Mouse (Mus musculus): ENCODE measurements around the gene Bnipl. TPM values are rescaled to one million over a fixed set of nuclear protein-coding genes. Genes with fewer than 3 reads are reported as not detected.

Gene Bnipl
- polyA plus RNA-seq, 1 experiment from 2014 or later: 0.22 TPM

DNA sequence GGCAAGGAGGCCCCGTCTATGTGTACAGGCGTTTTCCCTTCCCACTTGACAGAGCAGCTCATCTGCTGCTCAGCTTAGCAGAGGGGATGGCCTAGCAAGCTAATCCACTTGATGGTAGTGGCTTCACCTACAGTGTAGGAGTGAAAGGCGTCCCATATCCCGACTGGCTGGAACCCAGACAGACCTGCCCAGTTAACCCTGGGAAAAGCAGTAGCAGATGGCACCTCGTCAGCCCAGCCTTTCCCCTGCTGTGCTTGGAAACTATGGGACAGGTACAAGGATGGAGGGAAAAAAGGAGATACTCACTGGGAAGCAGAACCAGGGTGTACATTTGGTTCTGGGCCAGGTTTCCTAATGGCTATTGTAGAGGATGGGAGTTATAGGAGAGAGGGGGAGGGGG, 632 bp downstream of the Bnipl start:
- no peaks in the 10 kb centered on the region for H3K9me3 ChIP-seq (replicated peaks; ENCODE audit: control insufficient read depth, low read length)
- no peak overlapping the region for H3K4me2 ChIP-seq (ENCODE audit: low read depth, low read length)
- H3K27me3 ChIP-seq (ENCODE audit: control insufficient read depth, insufficient read depth, low read length): no peaks in the 10 kb centered on the region
- no peak overlapping the region for H3K4me3 ChIP-seq (ENCODE audit: low read length)
- no peak overlapping the region for H3K9ac ChIP-seq (ENCODE audit: low read length)
- no peaks in the 10 kb centered on the region for H3K4me1 ChIP-seq (ENCODE audit: control insufficient read depth, insufficient read depth, low read length)
- 72% methylated on average over 5 of the region's 5 CpGs for WGBS
- H3K36me3 ChIP-seq (ENCODE audit: control insufficient read depth, insufficient read depth): peaks cover 8% of the 10 kb centered on the region; the same call in 1 of the 2 replicates
- no peak overlapping the region for H3K27ac ChIP-seq (ENCODE audit: low read length)
- no peak for ATAC-seq (replicated peaks; ENCODE audit: extremely low read depth, insufficient read depth, low FRiP score)

GRCm38 (mm10) chr3:95247660-95248336, 3.2 kb downstream of the Bnipl start:
- 63% methylated on average over 1 of the region's 1 CpGs for WGBS
- no peaks in the 10 kb centered on the region for H3K27me3 ChIP-seq (ENCODE audit: control insufficient read depth, insufficient read depth, low read length)
- no peak overlapping the region for H3K4me2 ChIP-seq (ENCODE audit: low read depth, low read length)
- no peaks in the 10 kb centered on the region for H3K4me1 ChIP-seq (ENCODE audit: control insufficient read depth, insufficient read depth, low read length)
- no peak overlapping the region for H3K9ac ChIP-seq (ENCODE audit: low read length)
- no peak overlapping the region for H3K4me3 ChIP-seq (ENCODE audit: low read length)
- no peak for ATAC-seq (replicated peaks; ENCODE audit: extremely low read depth, insufficient read depth, low FRiP score)
- H3K9me3 ChIP-seq (replicated peaks; ENCODE audit: control insufficient read depth, low read length): no peaks in the 10 kb centered on the region
- H3K36me3 ChIP-seq (ENCODE audit: control insufficient read depth, insufficient read depth): 0 out of 2 replicates have a peak, but pooled peaks cover 2% of the 10 kb centered on the region
- H3K27ac ChIP-seq (ENCODE audit: low read length): no peak overlapping the region

DNA sequence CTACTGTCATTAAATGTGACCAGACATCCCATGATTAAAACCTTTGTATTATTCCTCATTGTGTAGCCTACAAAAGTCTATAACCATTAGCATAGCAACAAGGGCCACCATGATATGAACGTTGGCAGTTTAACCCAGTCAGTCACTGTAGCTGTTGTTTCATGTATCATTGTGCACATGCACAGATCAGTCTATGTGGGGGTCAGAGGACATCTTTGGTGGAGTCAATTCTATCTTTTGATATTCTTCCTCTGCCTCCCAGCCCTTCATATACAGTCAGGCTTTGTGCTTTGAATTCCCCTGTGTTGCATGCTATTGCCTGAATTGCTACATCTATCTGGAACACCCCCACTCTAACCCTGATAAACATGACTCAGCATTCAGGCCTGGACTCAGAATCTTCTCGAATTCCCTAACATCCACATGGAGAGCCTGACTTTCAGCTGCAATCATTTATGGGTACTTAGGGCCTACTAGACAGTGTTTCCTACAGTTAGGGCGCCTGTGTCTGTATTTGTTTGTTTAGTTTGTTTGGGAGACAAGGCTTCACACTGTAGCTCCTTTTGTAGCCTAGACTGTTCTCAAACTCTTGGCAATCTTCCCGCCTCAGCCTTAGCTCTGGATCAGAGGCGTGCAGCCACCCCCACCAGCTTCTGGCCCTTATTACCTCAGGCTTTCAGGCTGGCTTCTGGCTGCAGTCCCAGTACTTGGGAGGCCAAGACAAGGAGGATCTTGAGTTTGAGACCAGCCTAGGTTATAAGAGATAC, 4.3 kb downstream of the Bnipl start:
- no peak overlapping the region for H3K4me2 ChIP-seq (ENCODE audit: low read depth, low read length)
- H3K9ac ChIP-seq (ENCODE audit: low read length): no peak overlapping the region
- no peak for ATAC-seq (replicated peaks; ENCODE audit: extremely low read depth, insufficient read depth, low FRiP score)
- H3K4me1 ChIP-seq (ENCODE audit: control insufficient read depth, insufficient read depth, low read length): no peaks in the 10 kb centered on the region
- H3K9me3 ChIP-seq (replicated peaks; ENCODE audit: control insufficient read depth, low read length): no peaks in the 10 kb centered on the region
- 67% methylated on average over 5 of the region's 5 CpGs for WGBS
- no peak overlapping the region for H3K27ac ChIP-seq (ENCODE audit: low read length)
- 0 out of 2 replicates have a peak, but pooled peaks cover 2% of the 10 kb centered on the region for H3K36me3 ChIP-seq (ENCODE audit: control insufficient read depth, insufficient read depth)
- H3K27me3 ChIP-seq (ENCODE audit: control insufficient read depth, insufficient read depth, low read length): no peaks in the 10 kb centered on the region
- no peak overlapping the region for H3K4me3 ChIP-seq (ENCODE audit: low read length)

DNA sequence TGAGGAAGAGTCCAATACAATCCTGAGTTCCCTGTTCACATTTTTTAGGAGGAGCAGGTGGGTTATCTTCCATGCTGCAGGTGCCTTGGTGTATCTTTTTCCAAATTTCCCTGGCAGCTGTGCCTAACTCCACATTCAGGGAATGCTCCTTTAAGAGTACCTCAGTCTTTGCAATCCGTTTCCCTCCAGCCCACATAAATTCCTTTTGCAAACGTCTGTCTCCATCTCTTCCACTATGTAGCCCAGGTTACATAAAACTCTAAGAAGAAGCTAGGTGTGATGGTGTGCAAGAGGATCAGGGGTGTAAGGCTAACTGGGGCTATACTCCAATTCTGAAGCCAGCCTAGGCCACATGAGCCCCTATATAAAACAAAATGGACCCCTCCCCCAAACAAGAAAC, 7.9 kb downstream of the Bnipl start:
- Histone ChIP-seq H3K36me3 (ENCODE audit: control insufficient read depth, insufficient read depth) (0 out of 2 replicates have a peak, but pooled peaks cover 6% of the 10 kb centered on the region), H3K27ac (ENCODE audit: low read length) (no peak overlapping the region), H3K27me3 (ENCODE audit: control insufficient read depth, insufficient read depth, low read length) (no peaks in the 10 kb centered on the region), H3K4me2 (ENCODE audit: low read depth, low read length) (no peak overlapping the region), H3K9ac (ENCODE audit: low read length) (no peak overlapping the region), H3K9me3 (replicated peaks; ENCODE audit: control insufficient read depth, low read length) (no peaks in the 10 kb centered on the region), H3K4me1 (ENCODE audit: control insufficient read depth, insufficient read depth, low read length) (0 out of 2 replicates have a peak, but pooled peaks cover 2% of the 10 kb centered on the region), H3K4me3 (ENCODE audit: low read length) (no peak overlapping the region)
- ATAC-seq (replicated peaks; ENCODE audit: extremely low read depth, insufficient read depth, low FRiP score): no peak
- WGBS: 60% methylated on average over 2 of the region's 2 CpGs

DNA sequence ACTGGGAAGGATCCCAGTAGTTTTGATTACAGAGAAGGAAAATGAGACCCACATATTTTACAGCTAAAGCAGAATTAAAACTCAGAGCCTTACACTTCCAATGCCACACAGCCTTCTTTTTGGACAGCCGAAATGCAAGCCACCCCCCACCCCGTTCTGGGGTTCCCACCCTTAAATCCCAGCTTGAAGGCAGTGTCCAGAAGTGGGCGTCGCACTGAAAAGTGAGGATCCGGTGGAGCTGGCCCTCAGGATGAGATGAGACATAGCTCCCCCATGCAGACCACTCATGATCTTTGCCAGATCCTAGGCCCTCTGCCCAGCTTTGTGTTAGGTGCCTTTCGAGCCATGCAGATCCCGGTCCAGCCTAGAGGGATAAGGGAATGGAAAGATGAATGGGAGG, 9.5 kb downstream of the Bnipl start, which contains the start of gene Gm128:
Gene Gm128, minus strand, starts transcription at position 101 of the 400 bp plus-strand sequence.
- Histone ChIP-seq H3K27ac (ENCODE audit: low read length) (no peak within 1 kb of the TSS), H3K9me3 (replicated peaks; ENCODE audit: control insufficient read depth, low read length) (no peaks in the 10 kb centered on the region)
- no peak for ATAC-seq (replicated peaks; ENCODE audit: extremely low read depth, insufficient read depth, low FRiP score)

GRCm38 (mm10) chr3:95240900-95241299, 10.1 kb downstream of the Bnipl start:
- peak overlapping the region; percentile 28 for H3K9ac ChIP-seq (ENCODE audit: low read length)
- H3K4me3 ChIP-seq (ENCODE audit: low read length): no peak overlapping the region
- peak overlapping the region; percentile 42 for H3K4me2 ChIP-seq (ENCODE audit: low read depth, low read length)
- no peaks in the 10 kb centered on the region for H3K27me3 ChIP-seq (ENCODE audit: control insufficient read depth, insufficient read depth, low read length)
- H3K4me1 ChIP-seq (ENCODE audit: control insufficient read depth, insufficient read depth, low read length): peaks cover 9% of the 10 kb centered on the region
- H3K9me3 ChIP-seq (replicated peaks; ENCODE audit: control insufficient read depth, low read length): no peaks in the 10 kb centered on the region
- 31% methylated on average over 17 of the region's 17 CpGs for WGBS
- H3K27ac ChIP-seq (ENCODE audit: low read length): no peak overlapping the region
- H3K36me3 ChIP-seq (ENCODE audit: control insufficient read depth, insufficient read depth): peaks cover 11% of the 10 kb centered on the region
- no peak for ATAC-seq (replicated peaks; ENCODE audit: extremely low read depth, insufficient read depth, low FRiP score)

More for the DNA sequence above, 9.5 kb downstream of the Bnipl start, which contains the start of gene Gm128:
- no peaks in the 10 kb centered on the region for H3K27me3 ChIP-seq (ENCODE audit: control insufficient read depth, insufficient read depth, low read length)
- H3K4me1 ChIP-seq (ENCODE audit: control insufficient read depth, insufficient read depth, low read length): peaks cover 9% of the 10 kb centered on the region
- WGBS: 73% methylated on average over 7 of the region's 7 CpGs
- H3K9ac ChIP-seq (ENCODE audit: low read length): peak within 1 kb of the TSS; percentile 28
- H3K36me3 ChIP-seq (ENCODE audit: control insufficient read depth, insufficient read depth): 0 out of 2 replicates have a peak, but pooled peaks cover 8% of the 10 kb centered on the region
- H3K4me2 ChIP-seq (ENCODE audit: low read depth, low read length): peak within 1 kb of the TSS; percentile 42
- H3K4me3 ChIP-seq (ENCODE audit: low read length): no peak within 1 kb of the TSS

DNA sequence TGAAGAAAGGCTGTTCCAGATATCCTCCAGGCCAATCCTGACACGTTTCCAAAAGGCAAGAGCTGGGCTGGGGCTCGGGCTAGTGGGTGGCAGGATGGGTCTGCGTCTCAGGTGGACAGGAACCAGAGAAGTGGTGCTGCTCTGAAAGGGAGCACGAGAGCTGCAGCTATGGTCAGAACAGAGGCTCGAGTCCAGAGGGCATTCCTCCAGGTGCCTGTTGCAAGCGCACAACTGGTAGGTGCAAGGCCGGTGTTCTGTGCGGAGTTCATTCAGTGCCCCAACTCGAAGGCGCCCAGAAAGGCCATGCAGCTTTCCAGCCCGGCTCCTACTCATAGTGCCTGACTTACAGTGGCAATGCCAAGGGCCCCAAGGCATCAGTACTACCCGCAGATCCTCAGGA, 11.0 kb downstream of the Bnipl start:
- no peak overlapping the region for H3K9ac ChIP-seq (ENCODE audit: low read length)
- H3K27ac ChIP-seq (ENCODE audit: low read length): no peak overlapping the region
- ATAC-seq (replicated peaks; ENCODE audit: extremely low read depth, insufficient read depth, low FRiP score): no peak
- peaks cover 9% of the 10 kb centered on the region for H3K4me1 ChIP-seq (ENCODE audit: control insufficient read depth, insufficient read depth, low read length)
- H3K36me3 ChIP-seq (ENCODE audit: control insufficient read depth, insufficient read depth): peaks cover 20% of the 10 kb centered on the region
- H3K4me3 ChIP-seq (ENCODE audit: low read length): no peak overlapping the region
- no peaks in the 10 kb centered on the region for H3K27me3 ChIP-seq (ENCODE audit: control insufficient read depth, insufficient read depth, low read length)
- H3K4me2 ChIP-seq (ENCODE audit: low read depth, low read length): no peak overlapping the region
- H3K9me3 ChIP-seq (replicated peaks; ENCODE audit: control insufficient read depth, low read length): no peaks in the 10 kb centered on the region
- WGBS: 84% methylated on average over 12 of the region's 12 CpGs

DNA sequence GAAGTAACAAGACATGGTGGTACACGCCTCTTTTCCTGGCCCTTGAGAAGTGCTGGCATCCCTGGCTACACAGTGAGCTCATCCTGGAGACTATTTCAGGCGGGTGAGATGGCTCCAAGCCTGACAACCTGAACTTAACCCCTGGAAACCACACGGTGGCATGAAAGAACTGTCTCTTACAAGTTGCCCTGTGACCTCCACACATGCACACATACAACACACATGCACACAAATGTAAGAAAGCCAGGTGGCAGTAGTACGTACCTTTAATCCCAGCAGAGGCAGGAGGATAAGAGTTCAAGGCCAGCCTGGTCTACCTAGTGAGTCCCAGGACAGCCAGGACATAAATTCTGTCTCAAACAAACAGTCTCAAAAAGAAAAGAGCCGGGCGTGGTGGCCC, 12.0 kb downstream of the Bnipl start:
- H3K9ac ChIP-seq (ENCODE audit: low read length): no peak overlapping the region
- H3K27ac ChIP-seq (ENCODE audit: low read length): no peak overlapping the region
- WGBS: 77% methylated on average over 6 of the region's 6 CpGs
- no peak for ATAC-seq (replicated peaks; ENCODE audit: extremely low read depth, insufficient read depth, low FRiP score)
- no peak overlapping the region for H3K4me3 ChIP-seq (ENCODE audit: low read length)
- H3K4me1 ChIP-seq (ENCODE audit: control insufficient read depth, insufficient read depth, low read length): peaks cover 9% of the 10 kb centered on the region
- no peaks in the 10 kb centered on the region for H3K9me3 ChIP-seq (replicated peaks; ENCODE audit: control insufficient read depth, low read length)
- H3K27me3 ChIP-seq (ENCODE audit: control insufficient read depth, insufficient read depth, low read length): no peaks in the 10 kb centered on the region
- H3K36me3 ChIP-seq (ENCODE audit: control insufficient read depth, insufficient read depth): peaks cover 29% of the 10 kb centered on the region
- H3K4me2 ChIP-seq (ENCODE audit: low read depth, low read length): no peak overlapping the region

GRCm38 (mm10) chr3:95237541-95238099, 13.4 kb downstream of the Bnipl start:
- Histone ChIP-seq H3K4me2 (ENCODE audit: low read depth, low read length) (peak overlapping the region; percentile 17; the same call in 1 of the 2 replicates), H3K9me3 (replicated peaks; ENCODE audit: control insufficient read depth, low read length) (no peaks in the 10 kb centered on the region), H3K27ac (ENCODE audit: low read length) (peak overlapping the region; percentile 25), H3K9ac (ENCODE audit: low read length) (no peak overlapping the region), H3K4me1 (ENCODE audit: control insufficient read depth, insufficient read depth, low read length) (peaks cover 11% of the 10 kb centered on the region), H3K36me3 (ENCODE audit: control insufficient read depth, insufficient read depth) (peaks cover 35% of the 10 kb centered on the region), H3K27me3 (ENCODE audit: control insufficient read depth, insufficient read depth, low read length) (no peaks in the 10 kb centered on the region), H3K4me3 (ENCODE audit: low read length) (no peak overlapping the region)
- WGBS: 59% methylated on average over 8 of the region's 8 CpGs
- ATAC-seq (replicated peaks; ENCODE audit: extremely low read depth, insufficient read depth, low FRiP score): no peak

Data from heart, embryonic 16.5 days (tissue).